Mouse (Mus musculus): ENCODE data around the gene Ublcp1.

Gene Ublcp1

DNA sequence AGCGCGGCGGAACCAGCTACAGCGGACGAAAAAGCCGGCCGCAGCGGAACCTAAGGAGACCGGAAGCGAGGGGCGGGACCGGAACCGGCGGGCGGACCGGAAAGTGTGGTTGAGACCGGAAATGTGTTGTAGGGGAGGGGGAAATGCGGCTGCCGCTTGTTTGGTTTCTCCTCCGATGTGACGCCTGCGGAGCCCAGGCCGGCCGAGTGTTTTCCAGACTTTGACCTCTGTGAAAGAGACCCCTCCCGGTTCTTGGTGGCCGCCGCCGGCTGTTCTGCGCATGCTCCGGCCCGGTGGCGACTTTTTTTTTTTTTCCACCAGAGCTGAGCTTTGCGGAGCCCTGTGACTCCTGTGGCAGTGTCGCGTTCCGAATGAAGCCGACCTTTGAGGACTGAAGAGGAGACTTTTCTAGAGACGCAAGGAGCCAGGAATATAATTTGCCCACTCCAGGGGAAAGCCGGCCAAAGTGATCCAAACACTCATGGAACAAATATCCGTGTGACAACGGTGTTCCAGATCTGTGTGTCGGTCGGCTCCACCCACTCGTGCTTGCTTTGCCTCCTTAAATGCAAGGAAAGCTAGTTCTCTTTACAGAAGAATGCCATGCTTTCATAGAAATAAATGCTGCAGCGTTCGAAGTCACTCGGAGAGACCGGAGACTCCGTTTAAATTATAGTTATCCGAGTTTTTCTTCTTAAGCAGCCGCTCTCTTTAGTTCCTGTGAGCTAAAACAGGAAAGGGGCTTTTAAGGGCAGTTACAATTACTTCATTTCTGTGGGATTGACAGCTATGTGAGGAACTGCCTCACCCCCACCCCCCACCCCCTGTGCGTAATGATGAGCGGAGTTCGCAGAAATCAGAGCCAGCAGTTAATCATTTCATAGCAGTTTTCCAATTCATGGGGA is at the start of gene Ublcp1:
Ublcp1 (minus strand) TSS at position 67 of the 905 bp plus-strand sequence.
- peak; percentile 94 for DNase-seq

DNA sequence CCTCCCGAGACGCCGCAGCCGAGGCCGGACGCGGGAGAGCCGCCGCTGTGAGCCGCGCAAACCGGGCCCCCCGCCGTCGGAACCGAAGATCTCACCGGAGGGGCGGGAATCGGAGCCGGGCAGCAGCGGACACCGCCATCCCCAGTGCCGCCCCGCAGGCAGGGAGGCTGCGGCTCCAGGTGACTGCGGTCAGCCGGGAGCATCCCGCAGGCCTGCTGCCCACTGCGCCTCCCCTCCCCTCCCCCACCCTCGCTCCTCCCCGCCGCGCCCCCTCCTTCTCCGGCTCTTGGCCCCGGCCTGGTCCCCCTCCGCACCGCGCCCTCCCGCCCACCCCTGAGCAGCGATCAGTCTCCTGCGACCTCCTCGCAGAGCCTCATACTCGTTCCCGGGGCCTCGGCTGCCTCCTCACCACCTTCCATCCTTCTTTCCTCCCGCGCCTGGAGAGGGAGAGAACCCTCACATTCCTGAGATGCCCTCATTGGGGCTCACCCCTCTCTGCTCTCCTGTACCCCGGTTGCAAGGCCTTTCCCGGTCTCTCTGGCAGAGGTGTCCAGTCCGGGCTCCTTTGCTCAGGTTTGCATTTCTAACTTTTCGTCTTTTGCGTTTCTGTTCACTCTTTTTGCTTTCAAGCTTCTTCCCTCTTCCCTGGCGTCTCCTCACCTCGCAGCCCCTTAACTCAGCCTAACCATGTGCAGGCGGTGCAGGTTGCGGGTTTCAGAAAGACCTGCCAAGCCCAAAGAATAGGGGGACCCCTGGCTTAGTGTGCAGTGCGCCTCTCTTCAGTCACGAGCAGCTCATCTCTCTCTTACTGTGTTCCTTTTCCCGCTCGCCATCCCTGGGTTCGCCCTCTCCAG is 49.0 kb upstream of the Ublcp1 start:
- no peak for DNase-seq

DNA sequence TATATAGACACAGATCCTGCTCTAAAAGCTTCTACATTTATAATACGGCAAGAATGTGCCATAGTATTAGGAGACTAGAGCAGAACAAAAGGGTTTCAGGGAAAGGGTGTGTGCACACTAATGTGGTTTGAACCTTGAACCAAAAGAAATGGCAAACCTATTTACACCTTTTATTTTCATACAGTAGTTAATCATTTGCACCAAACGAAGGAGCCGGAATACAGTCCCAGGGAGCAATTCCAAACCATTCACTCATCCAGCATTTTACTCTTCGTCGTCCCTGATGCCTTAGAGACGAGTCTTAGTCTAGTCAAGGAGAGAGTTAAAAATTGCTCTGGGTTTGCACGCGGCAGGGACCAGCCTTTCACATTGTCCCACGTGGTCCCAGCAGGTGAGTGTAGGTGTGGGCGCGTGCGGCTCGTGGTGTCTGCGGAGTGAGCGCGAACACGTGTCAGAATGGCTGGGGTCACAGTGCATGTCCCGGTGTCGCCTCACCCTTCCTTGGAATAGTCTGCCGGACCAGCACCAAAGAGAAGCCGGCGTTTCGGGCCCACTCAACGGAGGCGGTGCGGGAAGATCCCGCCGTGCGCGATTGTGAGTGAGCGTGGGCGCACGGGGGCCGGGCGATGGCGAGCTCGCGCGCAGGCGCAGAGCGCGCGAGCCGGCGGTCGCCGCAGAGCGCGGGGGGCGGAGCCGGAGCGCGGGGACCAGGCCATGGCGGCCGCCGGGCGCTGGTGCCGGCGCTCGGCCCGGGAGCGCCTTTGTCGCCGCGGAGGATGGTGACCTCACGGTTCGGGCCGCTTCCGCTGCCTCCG is 48.2 kb upstream of the Ublcp1 start, which contains the start of gene Rnf145:
Rnf145 (plus strand) TSS at position 684 of the 815 bp plus-strand sequence.
- peak; percentile 85 for DNase-seq

DNA sequence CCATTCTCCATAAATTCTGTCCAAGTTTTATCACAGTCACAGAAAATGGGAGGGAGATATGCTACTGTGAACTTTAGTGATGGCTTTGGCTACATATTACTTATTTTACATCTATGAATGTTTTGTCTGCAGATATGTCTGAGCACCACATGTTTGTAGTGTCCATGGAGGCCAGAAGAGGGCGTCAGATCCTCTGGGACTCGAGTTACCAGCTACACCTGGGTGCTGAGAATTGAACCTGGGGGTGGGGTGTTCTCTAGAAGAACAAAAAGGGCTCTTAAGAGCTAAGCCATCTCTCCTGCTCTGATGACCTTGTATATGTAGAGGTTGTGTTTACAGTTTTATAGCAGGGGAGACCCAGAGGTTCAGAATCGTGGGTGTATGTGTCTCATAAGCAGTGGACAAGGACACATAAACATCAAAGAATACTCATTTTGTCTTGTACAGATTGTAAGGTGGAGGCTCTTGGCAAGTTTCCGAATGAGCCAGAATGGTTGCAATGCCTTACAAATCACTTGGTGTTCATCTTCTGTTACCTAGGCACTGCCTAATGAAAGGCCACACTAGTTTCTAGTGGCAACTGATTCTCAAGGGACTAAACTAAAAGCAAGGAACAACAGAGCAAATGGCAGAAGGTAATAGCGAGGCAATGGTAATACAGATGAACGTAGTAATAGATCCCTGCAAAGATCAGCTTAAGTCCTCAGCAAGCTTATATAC is 47.4 kb upstream of the Ublcp1 start:
- DNase-seq, result no peak

DNA sequence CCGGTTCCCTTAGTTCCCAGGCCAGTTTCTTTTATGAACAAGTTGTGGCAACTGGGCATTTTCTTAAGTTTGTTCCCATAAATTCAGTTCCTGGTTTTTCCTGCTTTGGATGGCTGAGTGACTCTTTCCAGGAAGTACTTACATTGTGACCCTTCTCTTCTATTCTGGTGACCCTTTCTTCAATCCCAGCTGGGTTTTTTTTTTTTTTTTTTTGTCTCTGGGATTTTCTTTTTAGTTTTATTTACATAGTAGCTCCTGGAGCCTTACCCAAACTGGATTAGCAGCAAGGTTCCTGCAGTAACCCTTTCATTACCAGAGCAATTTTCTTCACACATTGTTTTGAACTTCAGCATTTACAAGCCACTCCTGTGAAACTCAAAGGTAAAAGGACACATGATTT is 46.1 kb upstream of the Ublcp1 start:
- no peak for DNase-seq

DNA sequence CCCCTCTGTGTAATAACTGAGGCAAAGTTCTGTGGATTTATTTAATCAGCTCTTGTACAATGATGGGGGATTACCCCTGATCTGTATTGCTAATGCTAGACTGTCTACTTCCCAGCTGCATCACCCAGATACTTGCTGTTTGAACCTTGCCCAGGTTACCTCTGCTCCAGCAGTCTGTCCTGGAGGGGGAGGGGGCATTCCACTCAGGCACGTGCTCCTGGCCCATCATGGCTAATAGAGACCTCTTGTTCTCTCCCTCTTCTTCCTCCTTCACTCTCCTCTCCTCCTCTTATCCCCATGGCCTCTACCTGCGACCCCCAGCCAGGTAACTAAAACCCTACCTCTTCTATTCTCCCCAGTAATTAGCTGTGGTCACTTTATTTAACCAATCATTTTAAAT is 44.4 kb upstream of the Ublcp1 start:
- no peak for DNase-seq

DNA sequence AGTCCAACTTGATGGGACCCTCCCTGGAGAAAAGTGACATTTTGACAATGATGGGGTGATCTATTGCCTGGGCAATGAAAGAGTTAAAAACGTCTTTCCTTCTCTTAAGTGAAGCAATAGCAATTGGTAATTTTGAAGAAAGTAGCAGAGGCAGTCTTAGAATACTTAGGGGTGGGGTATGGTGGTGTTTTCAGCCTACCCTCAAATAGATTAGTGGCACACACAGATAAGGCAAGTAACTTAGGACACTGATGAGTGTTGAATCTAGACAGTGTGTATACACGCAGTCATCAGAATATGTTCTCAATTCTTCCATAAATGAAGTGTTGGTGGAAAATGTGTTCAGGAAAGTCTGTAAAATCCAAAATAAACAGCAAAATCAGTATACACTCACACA is 42.7 kb upstream of the Ublcp1 start:
- DNase-seq, result no peak

DNA sequence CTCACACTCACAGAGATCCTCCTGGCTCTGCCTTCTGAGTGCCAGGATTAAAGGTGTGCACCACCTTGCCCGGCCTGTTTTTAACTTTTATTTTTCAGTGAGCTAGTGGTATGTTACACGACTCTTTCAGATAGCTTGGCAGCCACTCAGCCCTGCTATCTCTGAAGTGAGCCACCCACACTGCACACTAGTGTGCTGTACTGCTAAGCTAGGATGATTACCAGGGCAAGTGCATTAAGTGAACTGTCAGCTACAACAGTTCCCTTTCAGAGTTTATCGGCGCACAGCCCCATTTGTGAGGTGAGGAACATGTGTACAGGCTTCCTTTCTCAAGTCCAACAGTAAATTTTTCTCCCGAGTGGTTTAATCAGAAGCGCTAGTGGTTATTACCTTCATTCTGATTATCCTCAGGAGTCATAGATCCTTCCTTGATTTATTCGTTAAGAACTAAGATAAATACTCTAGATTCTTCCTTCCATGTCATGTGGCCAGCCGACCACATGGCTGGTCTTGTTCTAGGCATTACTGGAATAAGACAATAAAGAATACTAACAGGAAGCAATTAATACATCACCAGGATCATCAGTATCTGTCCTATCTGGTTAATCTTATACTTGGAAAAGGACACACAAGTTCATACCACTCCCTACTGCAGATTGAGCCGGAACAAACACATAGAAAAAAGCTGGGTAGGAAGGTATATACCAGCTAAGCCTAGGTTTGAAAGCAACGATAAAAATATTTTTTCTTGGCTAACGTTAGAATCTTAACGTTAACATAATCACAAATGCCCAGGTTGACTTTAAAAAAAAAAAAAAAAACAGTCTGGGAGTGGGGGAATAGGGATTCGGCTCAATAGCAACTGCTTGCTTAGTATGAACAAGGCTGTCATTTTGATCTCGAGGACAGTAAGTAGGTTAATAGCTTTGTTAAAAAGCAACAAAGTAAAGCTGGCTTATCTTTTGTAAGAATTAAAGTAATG is 42.0 kb upstream of the Ublcp1 start:
- DNase-seq, result no peak

DNA sequence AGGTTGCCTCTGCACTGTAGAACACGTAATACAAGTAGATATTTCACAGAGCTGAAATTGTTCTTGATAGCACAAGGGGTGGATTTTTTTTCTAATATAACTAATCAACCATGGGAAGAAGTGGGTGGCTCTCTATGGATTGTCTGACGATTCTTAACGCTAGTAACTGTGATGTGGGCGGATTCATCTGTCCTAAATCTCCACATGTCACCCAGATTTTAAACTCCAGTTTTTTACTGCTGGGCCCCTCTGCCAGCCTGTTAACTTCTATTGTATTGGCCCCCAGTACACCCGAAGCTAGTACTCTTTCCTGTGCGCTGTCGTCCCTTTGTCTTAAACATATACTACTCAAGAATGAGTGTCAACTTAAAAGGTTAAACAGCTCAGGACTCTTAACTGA is 40.1 kb upstream of the Ublcp1 start:
- DNase-seq, result no peak

DNA sequence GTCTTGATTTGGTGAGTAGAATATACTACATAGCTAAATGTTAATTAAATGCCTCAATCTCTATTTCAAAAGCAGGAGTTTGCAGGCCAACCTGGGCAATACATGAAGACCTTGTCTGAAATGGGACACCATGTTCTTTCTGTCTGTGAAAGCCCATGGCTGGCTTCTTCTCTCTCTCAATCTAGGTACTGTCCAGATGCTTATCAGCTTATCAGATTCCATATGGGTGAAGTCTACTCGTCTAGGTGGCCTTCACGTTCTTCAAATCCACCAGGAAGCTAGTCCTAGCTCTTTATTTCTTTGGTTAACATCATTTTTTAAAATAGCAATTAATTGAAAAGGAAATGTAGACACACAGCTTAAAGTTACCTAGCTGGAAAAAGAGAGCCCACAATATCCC is 39.6 kb upstream of the Ublcp1 start:
- DNase-seq, result no peak

DNA sequence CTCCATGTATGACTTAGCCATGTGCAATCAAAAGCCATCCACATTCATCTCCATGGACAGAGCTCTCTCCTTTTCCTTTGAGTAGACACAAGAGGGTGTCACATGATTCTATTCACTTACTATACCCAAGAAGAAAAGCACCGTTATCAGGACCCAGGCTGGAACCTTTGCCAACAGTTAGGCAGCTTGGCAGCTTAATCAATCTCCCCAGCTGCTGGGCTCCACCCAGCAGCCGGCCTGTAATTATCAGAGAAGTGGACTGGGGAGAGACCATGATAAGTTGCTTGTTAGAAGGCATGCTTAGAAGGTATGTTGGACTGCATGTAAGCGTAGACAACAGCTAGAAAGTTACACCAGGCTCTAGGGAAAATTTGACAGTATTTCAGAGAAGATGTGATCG is 38.6 kb upstream of the Ublcp1 start:
- DNase-seq, result no peak

DNA sequence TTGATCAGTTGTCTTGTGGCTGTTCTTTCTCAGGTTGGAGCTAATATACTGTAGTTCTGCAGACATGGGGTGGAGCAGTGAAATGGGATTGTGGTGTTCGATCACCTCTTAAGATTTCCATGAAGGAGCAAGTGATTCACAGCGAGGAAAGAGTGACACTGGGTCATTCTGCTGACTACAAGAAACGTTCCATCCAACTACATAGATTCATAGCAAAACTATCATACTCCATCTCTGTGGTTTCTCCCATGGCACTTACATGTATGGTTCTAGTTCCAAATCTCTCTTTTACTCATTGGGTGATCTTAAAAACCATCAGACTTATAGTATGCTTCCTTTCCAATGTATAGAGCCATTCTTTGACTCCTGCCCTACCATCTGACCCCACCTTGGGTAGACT is 34.5 kb upstream of the Ublcp1 start:
- DNase-seq, result no peak

DNA sequence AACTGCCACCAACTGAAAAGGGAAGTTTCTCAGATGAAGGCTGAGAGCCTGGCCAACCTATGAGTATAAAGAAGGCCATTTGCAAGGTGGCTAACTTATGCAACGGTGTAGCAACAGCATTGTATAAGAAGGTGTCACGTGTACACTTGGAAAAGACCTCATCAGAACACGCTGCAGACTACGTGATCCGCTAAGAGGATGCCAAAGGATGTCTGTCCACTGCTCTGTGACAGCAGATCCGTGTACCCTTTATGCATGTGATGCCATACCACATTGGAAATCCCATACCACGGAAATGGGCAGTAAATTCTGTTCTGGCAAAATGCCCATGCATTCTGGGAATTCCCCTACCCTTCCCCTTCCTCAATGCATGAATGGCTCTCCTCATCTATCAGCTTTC is 33.8 kb upstream of the Ublcp1 start:
- no peak for DNase-seq

DNA sequence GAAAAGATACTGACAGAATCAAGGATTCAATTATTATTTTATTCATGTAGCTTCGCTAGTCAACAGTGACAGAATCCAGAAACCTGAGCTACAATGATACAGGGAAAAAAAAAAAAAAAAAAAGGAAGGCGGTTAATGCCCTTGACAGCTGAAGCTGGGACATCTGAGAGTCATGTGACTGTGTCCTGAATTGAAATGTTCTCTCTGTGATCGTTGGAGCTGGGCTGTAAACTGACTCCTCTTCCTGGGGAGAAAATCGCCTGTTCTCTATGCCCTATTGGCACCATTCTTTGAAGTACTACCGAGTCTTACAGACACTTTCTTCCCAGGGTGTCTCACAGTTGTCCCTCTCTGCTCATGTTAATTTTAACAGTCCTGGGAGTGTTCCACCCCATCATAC is 32.6 kb upstream of the Ublcp1 start:
- no peak for DNase-seq

DNA sequence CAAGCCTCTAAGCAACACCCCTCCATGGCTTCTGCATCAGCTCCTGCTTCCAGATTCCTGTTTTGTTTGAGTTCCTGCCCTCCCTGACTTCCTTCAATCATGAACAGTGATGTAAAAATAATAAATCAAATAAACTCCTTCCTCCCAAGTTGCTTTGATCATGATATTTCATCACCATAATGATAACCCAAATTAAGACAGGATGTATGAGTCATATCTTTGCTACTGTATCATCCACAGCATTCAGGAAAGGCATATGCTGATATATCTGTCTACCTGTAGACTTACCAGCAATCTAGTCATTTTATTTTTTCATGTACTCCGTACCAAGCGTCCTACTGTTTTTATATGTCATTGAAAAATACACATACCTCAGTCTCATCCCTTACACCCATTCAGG is 31.2 kb upstream of the Ublcp1 start:
- no peak for DNase-seq

DNA sequence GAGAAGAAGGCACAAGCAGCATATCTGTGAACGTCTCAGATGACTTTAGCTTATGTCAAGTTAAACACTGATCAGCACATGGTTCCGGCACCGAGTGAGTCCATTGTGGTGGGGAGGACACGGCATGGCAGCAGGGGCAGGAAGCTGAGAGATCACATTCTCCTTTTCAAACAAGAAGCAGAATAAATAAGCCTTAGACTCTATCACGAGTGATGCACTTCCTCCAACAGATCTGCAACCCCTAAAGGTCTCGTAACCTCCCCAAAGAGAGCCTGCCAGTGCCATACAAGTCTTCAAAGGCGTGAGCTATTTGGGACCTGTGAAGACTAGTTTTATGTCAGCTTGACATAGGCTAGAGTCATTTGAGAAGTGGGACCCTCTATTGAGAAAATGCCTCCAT is 30.7 kb upstream of the Ublcp1 start:
- DNase-seq, result no peak

DNA sequence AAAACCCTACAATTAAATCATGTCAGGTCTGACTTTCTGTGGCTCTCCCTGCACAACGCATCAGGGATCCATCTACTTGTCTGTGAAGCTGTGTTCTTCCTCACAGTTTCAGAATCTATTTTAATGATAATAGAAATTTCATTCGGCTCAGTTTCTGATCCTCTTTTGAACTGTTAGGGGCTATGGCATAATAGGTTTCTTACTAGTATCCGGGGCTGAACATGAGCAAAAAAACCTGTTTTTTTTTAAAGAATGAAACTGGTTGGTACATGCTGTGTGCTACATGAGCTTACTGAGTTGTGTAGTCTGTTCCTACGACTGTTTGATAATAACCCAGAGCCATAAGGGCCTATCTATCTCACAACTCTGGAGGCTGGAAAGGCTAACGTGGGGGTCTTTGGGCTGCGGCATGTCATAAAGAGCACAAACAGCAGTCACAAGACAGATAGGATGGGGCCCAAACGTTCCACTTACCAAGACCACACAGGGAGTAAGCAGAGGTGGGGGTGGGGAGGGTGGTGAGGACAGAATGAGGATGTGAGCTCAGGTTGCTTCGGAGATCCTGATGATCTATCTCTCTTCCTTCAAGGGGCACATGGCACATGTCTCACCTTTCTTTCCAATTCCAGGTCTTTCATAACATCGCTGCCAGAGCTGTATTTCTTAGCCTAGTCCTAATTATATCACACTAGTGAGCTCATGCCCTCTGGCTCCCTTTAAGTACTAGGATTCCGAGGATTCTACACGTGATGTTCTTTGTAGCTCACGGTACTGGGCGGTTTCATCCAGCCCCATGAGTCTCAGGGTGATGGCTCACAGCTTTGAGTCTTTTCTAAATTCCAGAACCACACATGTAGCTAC is 28.3 kb upstream of the Ublcp1 start:
- DNase-seq, result no peak

DNA sequence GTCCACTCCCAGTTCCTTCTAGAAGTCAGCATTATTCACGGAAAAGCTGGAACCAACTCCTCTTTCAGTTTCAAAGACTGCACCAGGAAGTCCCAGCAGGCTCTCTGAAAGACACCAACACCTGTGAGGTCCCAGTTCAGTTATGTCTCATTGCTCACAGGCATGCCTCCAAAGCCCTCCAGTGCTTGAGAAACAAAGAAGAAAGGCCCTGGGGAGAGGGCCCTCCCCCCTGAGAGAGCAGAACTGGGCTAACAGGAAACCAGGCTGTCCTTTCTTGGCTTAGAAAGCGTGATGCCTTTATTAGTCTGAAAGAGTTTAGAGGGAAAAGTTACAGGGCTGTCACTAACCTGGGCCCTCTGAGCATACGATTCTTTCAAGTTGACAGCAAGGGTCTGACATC is 25.9 kb upstream of the Ublcp1 start:
- DNase-seq, result no peak

DNA sequence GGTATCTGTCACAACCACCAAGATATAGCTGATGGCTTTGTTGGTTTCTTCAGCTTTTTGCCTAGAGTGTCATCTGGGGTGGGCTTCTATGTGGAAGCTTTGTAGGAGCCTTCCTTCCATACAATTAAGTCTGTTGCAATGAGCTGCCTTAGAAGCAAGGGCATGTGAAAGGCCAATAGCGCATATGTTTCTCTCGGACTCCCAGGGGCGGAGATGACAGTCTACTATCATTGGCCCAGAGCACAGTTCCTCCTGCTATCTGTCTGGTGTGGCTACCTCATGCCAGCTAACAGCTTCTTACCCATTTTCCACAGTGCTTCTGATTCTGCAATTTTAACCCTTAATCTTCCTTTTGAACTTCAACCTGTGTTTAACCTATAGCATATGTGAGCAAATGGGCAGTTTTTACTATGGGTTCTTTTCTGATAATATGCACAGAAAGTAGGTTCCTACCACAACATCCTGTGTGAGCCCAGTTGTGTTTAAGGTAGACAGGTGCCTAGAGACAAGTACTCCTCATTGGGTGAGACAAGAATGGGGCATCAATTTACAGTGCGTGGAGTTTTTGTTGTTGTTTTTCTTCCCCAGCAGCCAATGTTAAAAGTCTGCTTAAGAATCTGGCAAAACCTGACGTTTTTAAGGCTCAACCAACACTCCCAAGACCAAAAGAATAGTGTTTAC is 24.5 kb upstream of the Ublcp1 start:
- no peak for DNase-seq

DNA sequence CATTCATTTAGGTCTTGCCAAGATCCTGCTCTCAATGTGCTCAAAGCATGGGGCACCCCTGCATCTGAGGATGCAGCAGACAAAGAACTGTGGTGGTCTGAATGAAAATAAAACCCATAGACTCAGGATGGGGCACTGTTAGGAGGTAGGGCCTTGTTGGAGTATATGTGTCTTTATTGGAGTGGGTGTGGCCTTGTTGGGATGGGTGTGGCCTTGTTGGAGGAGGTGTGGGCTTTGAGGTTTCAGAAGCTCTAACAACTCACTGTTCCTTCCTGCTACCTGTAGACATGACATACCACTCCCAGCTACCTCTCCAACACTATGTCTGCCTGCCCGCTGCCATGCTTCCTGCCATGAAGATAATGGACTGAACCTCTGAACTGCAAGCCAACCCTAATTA is 18.8 kb upstream of the Ublcp1 start:
- no peak for DNase-seq

Data from cerebellum, adult 11-12 months (tissue).